Mouse (Mus musculus) MEL (cell line): ENCODE data around the gene Lrrc8e. TPM values are rescaled to one million over a fixed set of nuclear protein-coding genes. Genes with fewer than 3 reads are reported as not detected.

Source experiments
- DNase-seq: peaks from one replicate; pipeline ENCODE4 v3.0.0; 2011; ENCODE audit warnings: low read depth, low spot score
- H3K27ac ChIP-seq: 2 replicates; pipeline ENCODE4 v1.5.1; 2012; ENCODE audit warnings: low read depth, mild to moderate bottlenecking, control low read depth, low read length, moderate library complexity; ENCODE audit not compliant: control insufficient read depth
- H3K27me3 ChIP-seq, 2 experiments: fragments of 150-350 bp in 1 of 2; sonication (generic) in 1 of 2; 2 replicates each; pipeline ENCODE4 v1.6.1; 2012; ENCODE audit warnings: low read length in 2 of 2, mild to moderate bottlenecking in 2 of 2, improper control_type of control experiment in 1 of 2, moderate library complexity in 1 of 2; ENCODE audit not compliant: insufficient read depth in 2 of 2, control insufficient read depth in 1 of 2
- H3K36me3 ChIP-seq, 2 experiments: 2 replicates each; pipeline ENCODE4 v1.6.1; 2012 to 2014; ENCODE audit warnings: low read length in 2 of 2, improper control_type of control experiment in 1 of 2, inconsistent platforms in 1 of 2, mild to moderate bottlenecking in 1 of 2; ENCODE audit not compliant: insufficient read depth in 2 of 2, control insufficient read depth in 1 of 2
- H3K4me1 ChIP-seq, 2 experiments: fragments of 150-350 bp in 1 of 2; sonication (generic) in 1 of 2; 2 replicates each; pipeline ENCODE4 v1.6.1; 2012; ENCODE audit warnings: low read length in 2 of 2, improper control_type of control experiment in 1 of 2, mild to moderate bottlenecking in 1 of 2; ENCODE audit not compliant: insufficient read depth in 2 of 2, control insufficient read depth in 1 of 2
- H3K4me3 ChIP-seq, 2 experiments: fragments of 150-350 bp in 1 of 2; sonication (generic) in 1 of 2; 2 replicates each; pipeline ENCODE4 v1.5.1; 2012; ENCODE audit warnings: low read depth in 2 of 2, low read length in 2 of 2, mild to moderate bottlenecking in 2 of 2, moderate library complexity in 2 of 2, control low read depth in 1 of 2, improper control_type of control experiment in 1 of 2; ENCODE audit not compliant: control insufficient read depth in 1 of 2, insufficient read depth in 1 of 2
- H3K79me2 ChIP-seq: 2 replicates; pipeline ENCODE4 v1.6.1; 2012; ENCODE audit warnings: mild to moderate bottlenecking, low read length, moderate library complexity; ENCODE audit not compliant: control insufficient read depth, poor library complexity, insufficient read depth
- H3K9ac ChIP-seq: 2 replicates; pipeline ENCODE4 v1.6.1; 2012; ENCODE audit warnings: low read depth, mild to moderate bottlenecking, control low read depth, low read length, moderate library complexity; ENCODE audit not compliant: control insufficient read depth, poor library complexity, severe bottlenecking
- H3K9me3 ChIP-seq: fragments of 150-350 bp; sonication (generic); replicated peaks from 2 replicates; pipeline ENCODE4 v1.6.1; 2012; ENCODE audit warnings: mild to moderate bottlenecking, low read length, improper control_type of control experiment, moderate library complexity; ENCODE audit not compliant: insufficient read depth
- E2F4 ChIP-seq: IDR thresholded peaks from 2 replicates; pipeline ENCODE4 v1.6.1; 2011; ENCODE audit warnings: low read depth, low read length, improper control_type of control experiment, borderline replicate concordance
- ELF1 ChIP-seq: IDR thresholded peaks from 2 replicates; pipeline ENCODE4 v1.6.1; 2014; ENCODE audit warnings: low read depth, mild to moderate bottlenecking, inconsistent platforms, low read length, improper control_type of control experiment, moderate library complexity
- EP300 ChIP-seq, 2 experiments: IDR thresholded peaks; 2 replicates each; pipeline ENCODE4 v1.6.1; 2011; ENCODE audit warnings: improper control_type of control experiment in 2 of 2, low read length in 2 of 2, low read depth in 1 of 2, mild to moderate bottlenecking in 1 of 2
- ETS1 ChIP-seq: IDR thresholded peaks from 2 replicates; pipeline ENCODE4 v1.6.1; 2012; ENCODE audit warnings: low read depth, mild to moderate bottlenecking, inconsistent platforms, low read length, improper control_type of control experiment, moderate library complexity
- GATA1 ChIP-seq: IDR thresholded peaks from 2 replicates; pipeline ENCODE4 v1.6.1; 2011; ENCODE audit warnings: low read depth, low read length, improper control_type of control experiment
- HCFC1 ChIP-seq: IDR thresholded peaks from 2 replicates; pipeline ENCODE4 v1.6.1; 2012; ENCODE audit warnings: low read depth, mild to moderate bottlenecking, inconsistent platforms, low read length, improper control_type of control experiment, moderate library complexity
- KAT2A ChIP-seq: conservative IDR thresholded peaks from 2 replicates; pipeline ENCODE4 v1.6.1; 2012; ENCODE audit warnings: low read depth, low read length, improper control_type of control experiment, inconsistent platforms
- MAX ChIP-seq: IDR thresholded peaks from 2 replicates; pipeline ENCODE4 v1.6.1; 2011; ENCODE audit warnings: low read length, improper control_type of control experiment
- MEF2A ChIP-seq: IDR thresholded peaks from 2 replicates; pipeline ENCODE4 v1.6.1; 2014; ENCODE audit warnings: low read depth, mild to moderate bottlenecking, inconsistent platforms, low read length, improper control_type of control experiment; ENCODE audit not compliant: poor library complexity, insufficient replicate concordance, severe bottlenecking; ENCODE audit errors: extremely low read depth
- MXI1 ChIP-seq: IDR thresholded peaks from 2 replicates; pipeline ENCODE4 v1.6.1; 2011; ENCODE audit warnings: mild to moderate bottlenecking, low read depth, low read length, improper control_type of control experiment
- MYB ChIP-seq: IDR thresholded peaks from 2 replicates; pipeline ENCODE4 v1.6.1; 2011; ENCODE audit warnings: mild to moderate bottlenecking, low read depth, low read length, improper control_type of control experiment
- NRF1 ChIP-seq: IDR thresholded peaks from 2 replicates; pipeline ENCODE4 v1.6.1; 2014; ENCODE audit warnings: low read depth, mild to moderate bottlenecking, inconsistent platforms, low read length, improper control_type of control experiment, moderate library complexity; ENCODE audit not compliant: poor library complexity, insufficient read depth, severe bottlenecking
- POLR2A ChIP-seq, 2 experiments: IDR thresholded peaks; 2 replicates each; pipeline ENCODE4 v1.6.1; 2011 to 2012; ENCODE audit warnings: low read length in 2 of 2, mild to moderate bottlenecking in 2 of 2, control low read depth in 1 of 2, improper control_type of control experiment in 1 of 2, low read depth in 1 of 2, moderate library complexity in 1 of 2; ENCODE audit not compliant: control insufficient read depth in 1 of 2, insufficient read depth in 1 of 2, poor library complexity in 1 of 2
- POLR2AphosphoS2 ChIP-seq: IDR thresholded peaks from 2 replicates; pipeline ENCODE4 v1.6.1; 2011; ENCODE audit warnings: low read length, improper control_type of control experiment
- RAD21 ChIP-seq: IDR thresholded peaks from 2 replicates; pipeline ENCODE4 v1.6.1; 2011; ENCODE audit warnings: mild to moderate bottlenecking, low read depth, low read length, improper control_type of control experiment
- RCOR1 ChIP-seq: IDR thresholded peaks from 2 replicates; pipeline ENCODE4 v1.6.1; 2012; ENCODE audit warnings: low read depth, mild to moderate bottlenecking, inconsistent platforms, low read length, improper control_type of control experiment
- SMC3 ChIP-seq: IDR thresholded peaks from 2 replicates; pipeline ENCODE4 v1.6.1; 2011; ENCODE audit warnings: low read depth, low read length, improper control_type of control experiment
- TAL1 ChIP-seq: IDR thresholded peaks from 2 replicates; pipeline ENCODE4 v1.6.1; 2012; ENCODE audit warnings: mild to moderate bottlenecking, inconsistent platforms, low read length, moderate library complexity, mixed read lengths
- TCF12 ChIP-seq: IDR thresholded peaks from 2 replicates; pipeline ENCODE4 v1.6.1; 2014; ENCODE audit warnings: low read depth, mild to moderate bottlenecking, inconsistent platforms, low read length, improper control_type of control experiment, moderate library complexity
- USF1 ChIP-seq: IDR thresholded peaks from 2 replicates; pipeline ENCODE4 v1.6.1; 2014; ENCODE audit warnings: low read depth, mild to moderate bottlenecking, inconsistent platforms, low read length, improper control_type of control experiment, moderate library complexity
- USF2 ChIP-seq, 2 experiments: IDR thresholded peaks; 2 replicates each; pipeline ENCODE4 v1.6.1; 2011 to 2012; ENCODE audit warnings: improper control_type of control experiment in 2 of 2, low read length in 2 of 2, borderline replicate concordance in 1 of 2, inconsistent platforms in 1 of 2, low read depth in 1 of 2, mild to moderate bottlenecking in 1 of 2; ENCODE audit not compliant: insufficient read depth in 1 of 2
- ZC3H11A ChIP-seq: IDR thresholded peaks from 2 replicates; pipeline ENCODE4 v1.6.1; 2012; ENCODE audit warnings: low read depth, mild to moderate bottlenecking, inconsistent platforms, low read length, improper control_type of control experiment
- ZKSCAN1 ChIP-seq: IDR thresholded peaks from 2 replicates; pipeline ENCODE4 v1.6.1; 2012; ENCODE audit warnings: low read depth, mild to moderate bottlenecking, inconsistent platforms, low read length, improper control_type of control experiment, moderate library complexity
- ZMIZ1 ChIP-seq: IDR thresholded peaks from 2 replicates; pipeline ENCODE4 v1.6.1; 2012; ENCODE audit warnings: low read depth, mild to moderate bottlenecking, inconsistent platforms, low read length, improper control_type of control experiment, moderate library complexity
- ZNF384 ChIP-seq: IDR thresholded peaks from 2 replicates; pipeline ENCODE4 v1.6.1; 2012; ENCODE audit warnings: low read depth, mild to moderate bottlenecking, inconsistent platforms, low read length, improper control_type of control experiment
- polyA plus RNA-seq, 2 experiments: library from polyadenylated mRNA; stranded (reverse) in 1 of 2; unstranded in 1 of 2; fragments of >175 nt in 1 of 2; fragments of >200 nt in 1 of 2; gene quantifications; 2 replicates each; pipeline versions ENCODE4 v1.2.1 to v1.2.4; 2012; ENCODE audit warnings: low replicate concordance in 2 of 2, low read depth in 1 of 2; ENCODE audit not compliant: insufficient read length in 2 of 2, insufficient read depth in 1 of 2, missing spikeins in 1 of 2
- total RNA-seq: library from RNA; depleted of rRNA; stranded (reverse); fragments of 300-350 nt; gene quantifications from 2 replicates; pipeline ENCODE4 v1.2.3, GENCODE M21; 2012; rRNA removed

Gene Lrrc8e
- total RNA-seq (0.35 and 0.49 TPM in 2 replicates), polyA plus RNA-seq (under 1 TPM in 1 of 2 experiments, not detected in 1; 0.36 TPM)

GRCm38 (mm10) chr8:4226739-4227347, at the start of gene Lrrc8e:
TSS of gene Lrrc8e (plus strand) at chr8:4226827.
- no peak for TF ChIP-seq ETS1
- no peak for TF ChIP-seq POLR2A (IDR thresholded peaks at IDR 0.05; ENCODE audit: control insufficient read depth in 1 of 2, insufficient read depth in 1 of 2, low read depth in 1 of 2, low read length in 2 of 2, poor library complexity in 1 of 2)
- no peak for TF ChIP-seq TCF12
- no peak for TF ChIP-seq EP300 (IDR thresholded peaks at IDR 0.05; ENCODE audit: low read depth in 1 of 2, low read length in 2 of 2)
- TF ChIP-seq NRF1: no peak
- no peak for TF ChIP-seq USF2 (IDR thresholded peaks at IDR 0.05; ENCODE audit: borderline replicate concordance in 1 of 2, insufficient read depth in 1 of 2, low read depth in 1 of 2, low read length in 2 of 2)
- TF ChIP-seq ZMIZ1: no peak
- no peak for TF ChIP-seq ELF1
- no peak for TF ChIP-seq MEF2A
- TF ChIP-seq ZKSCAN1: no peak
- no peak for TF ChIP-seq RAD21
- no peak for TF ChIP-seq KAT2A
- no peak for TF ChIP-seq SMC3
- TF ChIP-seq HCFC1: no peak
- TF ChIP-seq MYB: no peak
- TF ChIP-seq E2F4: no peak
- TF ChIP-seq ZC3H11A: no peak
- TF ChIP-seq MXI1: no peak
- Histone ChIP-seq H3K9me3 (no peaks in the 10 kb centered on the region), H3K27me3 (no peaks in the 10 kb centered on the region; a peak in 1 of 4 replicates), H3K9ac (peak within 1 kb of the TSS; percentile 36), H3K4me1 (peaks cover 6 to 28% of the 10 kb centered on the region in 2 experiments), H3K4me3 (peak within 1 kb of the TSS; percentile 26 to 57), H3K27ac (no peak within 1 kb of the TSS), H3K79me2 (no peaks in the 10 kb centered on the region), H3K36me3 (peaks cover 0 to 7% of the 10 kb centered on the region in 2 experiments; a peak in 2 of 4 replicates)
- peak; percentile 35 for DNase-seq

DNA sequence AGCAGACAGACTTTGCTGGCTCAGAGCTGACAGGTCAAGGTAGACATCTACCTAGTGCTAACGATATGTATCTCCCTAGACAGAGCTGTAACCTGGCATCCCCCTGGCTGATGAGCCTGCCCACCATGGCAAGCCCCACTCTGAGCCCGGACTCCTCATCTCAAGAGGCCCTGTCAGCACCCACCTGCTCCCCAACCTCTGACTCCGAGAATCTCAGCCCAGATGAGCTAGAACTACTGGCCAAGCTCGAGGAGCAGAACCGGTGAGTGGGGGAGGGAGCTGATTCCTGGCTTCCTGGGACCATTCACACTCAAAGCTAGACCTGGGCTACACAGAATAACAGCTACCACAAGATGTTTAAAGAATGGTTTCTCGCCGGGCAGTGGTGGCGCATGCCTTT, 43.2 kb upstream of the Lrrc8e start:
- Histone ChIP-seq H3K4me1 (no peaks in the 10 kb centered on the region), H3K9ac (no peak overlapping the region), H3K79me2 (no peaks in the 10 kb centered on the region), H3K27ac (no peak overlapping the region), H3K27me3 (no peaks in the 10 kb centered on the region), H3K9me3 (no peaks in the 10 kb centered on the region), H3K4me3 (no peak overlapping the region), H3K36me3 (no peaks in the 10 kb centered on the region)
- TF ChIP-seq ZKSCAN1 (no peak), TAL1 (no peak), RAD21 (no peak), USF1 (no peak), MEF2A (no peak), RCOR1 (no peak), MYB (no peak), KAT2A (no peak), ZNF384 (no peak), POLR2AphosphoS2 (no peak), GATA1 (no peak), MAX (no peak)
- DNase-seq: no peak
